Mouse (Mus musculus) ES-Bruce4 (cell line): ENCODE results near the gene Ubl7.

Experiments used
- CTCF ChIP-seq: IDR thresholded peaks from one replicate; pipeline ENCODE4 v1.8.1; 2011; ENCODE audit warnings: low read depth, low read length
- POLR2A ChIP-seq: IDR thresholded peaks from one replicate; pipeline ENCODE4 v1.8.1; 2011; ENCODE audit warnings: low read length; ENCODE audit not compliant: insufficient read depth

DNA sequence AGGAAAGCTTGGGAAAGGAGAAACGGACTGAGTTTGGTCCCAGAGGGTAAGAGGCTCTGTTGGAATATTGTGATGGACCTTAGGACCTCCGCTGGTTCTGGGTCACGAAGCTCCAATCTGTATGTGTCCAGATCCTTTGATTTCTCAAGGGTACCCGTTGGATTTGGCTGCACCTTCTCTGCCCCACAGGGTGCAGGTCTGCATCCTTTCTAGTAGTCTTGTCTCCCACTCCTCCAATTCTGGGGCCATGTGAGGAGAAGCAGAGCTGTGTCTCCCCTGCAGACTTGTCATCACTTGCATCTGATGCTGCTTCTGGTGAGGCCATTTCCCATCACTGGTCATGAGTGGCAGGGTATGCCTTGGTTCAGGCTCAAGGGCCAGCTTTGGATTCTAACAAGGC is 26.4 kb downstream of the Ubl7 start:
- TF ChIP-seq CTCF, result no peak
- no peak for TF ChIP-seq POLR2A
